Mouse (Mus musculus): ENCODE data around the gene Nav2. TPM values are rescaled to one million over a fixed set of nuclear protein-coding genes. Genes with fewer than 3 reads are reported as not detected.

Nav2 gene
- total RNA-seq, 2 experiments from 2014 or later, result 42.4 to 52.9 TPM

GRCm38 (mm10) chr7:49185991-49186390 is 277.5 kb downstream of the Nav2 start:
- intact Hi-C loops (cut with DNase I), result loop anchor here (5.0 kb wide), 1 partner anchor 39 kb away; no protein-coding TSS in a partner anchor
- no peak for DNase-seq

GRCm38 (mm10) chr7:49189364-49189763 is 280.8 kb downstream of the Nav2 start:
- DNase-seq, result no peak
- intact Hi-C loops (cut with DNase I), result loop anchor here (5.0 kb wide), 1 partner anchor 42 kb away; no protein-coding TSS in a partner anchor

GRCm38 (mm10) chr7:49190231-49190985 is 281.9 kb downstream of the Nav2 start:
- intact Hi-C loops (cut with DNase I), result no loop called here

GRCm38 (mm10) chr7:49191081-49191678 is 282.7 kb downstream of the Nav2 start:
- DNase-seq, result no peak
- intact Hi-C loops (cut with DNase I), result no loop called here

More at GRCm38 (mm10) chr7:49190231-49190985, 281.9 kb downstream of the Nav2 start:
- no peak for DNase-seq

GRCm38 (mm10) chr7:49192061-49192695 is 283.7 kb downstream of the Nav2 start:
- intact Hi-C loops (cut with DNase I), result no loop called here

GRCm38 (mm10) chr7:49195711-49196147 is 287.2 kb downstream of the Nav2 start:
- intact Hi-C loops (cut with DNase I), result no loop called here
- DNase-seq, result no peak

More at GRCm38 (mm10) chr7:49192061-49192695, 283.7 kb downstream of the Nav2 start:
- DNase-seq, result no peak

GRCm38 (mm10) chr7:49199366-49199765 is 290.9 kb downstream of the Nav2 start:
- no peak for DNase-seq
- intact Hi-C loops (cut with DNase I), result no loop called here

GRCm38 (mm10) chr7:49200270-49200669 is 291.8 kb downstream of the Nav2 start:
- intact Hi-C loops (cut with DNase I), result no loop called here
- DNase-seq, result no peak

- intact Hi-C loops (cut with DNase I), result no loop called here
- no peak for DNase-seq
These were observed 294.5 kb downstream of the Nav2 start for GRCm38 (mm10) chr7:49202971-49203370.

- peak; percentile 22 to 26 for DNase-seq
These were observed 296.3 kb downstream of the Nav2 start for GRCm38 (mm10) chr7:49204856-49205255.

GRCm38 (mm10) chr7:49205551-49205950 is 297.0 kb downstream of the Nav2 start:
- DNase-seq, result no peak
- intact Hi-C loops (cut with DNase I), result loop anchor here (2.0 kb wide), 1 partner anchor 31 kb away; no protein-coding TSS in a partner anchor

More at GRCm38 (mm10) chr7:49204856-49205255, 296.3 kb downstream of the Nav2 start:
- intact Hi-C loops (cut with DNase I), result loop anchor here (2.0 kb wide), 1 partner anchor 30 kb away; no protein-coding TSS in a partner anchor

GRCm38 (mm10) chr7:49206775-49207676 is 298.5 kb downstream of the Nav2 start:
- peak in 1 of 2 experiments; percentile 22 for DNase-seq
- intact Hi-C loops (cut with DNase I), result no loop called here

GRCm38 (mm10) chr7:49209526-49209925 is 301.0 kb downstream of the Nav2 start:
- intact Hi-C loops (cut with DNase I), result no loop called here
- DNase-seq, result peak; percentile 48 to 52

- DNase-seq, result no peak
- intact Hi-C loops (cut with DNase I), result loop anchor here (2.0 kb wide), 1 partner anchor 36 kb away; no protein-coding TSS in a partner anchor
These were observed 302.2 kb downstream of the Nav2 start for GRCm38 (mm10) chr7:49210721-49211120.

- intact Hi-C loops (cut with DNase I), result no loop called here
- peak; percentile 58 to 62 for DNase-seq
These were observed 304.5 kb downstream of the Nav2 start for GRCm38 (mm10) chr7:49213011-49213410.

- no peak for DNase-seq
- intact Hi-C loops (cut with DNase I), result no loop called here
These were observed 309.3 kb downstream of the Nav2 start for GRCm38 (mm10) chr7:49217786-49218185.

- intact Hi-C loops (cut with DNase I), result no loop called here
These were observed 317.2 kb downstream of the Nav2 start for GRCm38 (mm10) chr7:49225741-49226140.

GRCm38 (mm10) chr7:49232969-49233368 is 324.5 kb downstream of the Nav2 start:
- DNase-seq, result no peak
- intact Hi-C loops (cut with DNase I), result no loop called here

More at GRCm38 (mm10) chr7:49225741-49226140, 317.2 kb downstream of the Nav2 start:
- DNase-seq, result no peak

- DNase-seq, result no peak
- intact Hi-C loops (cut with DNase I), result no loop called here
These were observed 325.8 kb downstream of the Nav2 start for GRCm38 (mm10) chr7:49234288-49234687.

GRCm38 (mm10) chr7:49235271-49235681 is 326.8 kb downstream of the Nav2 start:
- intact Hi-C loops (cut with DNase I), result no loop called here
- no peak for DNase-seq

Data from heart, postnatal 36 days (tissue).